Mouse (Mus musculus): ENCODE results near the gene Tceal6. TPM values are rescaled to one million over a fixed set of nuclear protein-coding genes. Genes with fewer than 3 reads are reported as not detected.
A peak's percentile ranks its signal among the peaks of the same experiment; 100 is the strongest.
"Not testable (repeated sequence)": the region's sequence is repeated elsewhere in the genome, so short reads cannot be mapped to it uniquely, and the experiment has no call there.

Gene Tceal6
- 0.14 and 0.17 TPM in 2 replicates for polyA plus RNA-seq (2015; fragmentation: Nextera tagmentation; extraction: Ambion mirVana)

- ATAC-seq (replicated peaks; ENCODE audit: low FRiP score, low read depth) (no peak), DNase-seq (ENCODE audit: low spot score) (no peak)
- no peaks in the 10 kb centered on the region for H3K4me1 ChIP-seq (replicated peaks; ENCODE audit: insufficient read depth, low read length)
- no peaks in the 10 kb centered on the region for H3K27me3 ChIP-seq (ENCODE audit: insufficient read depth, low read length)
- H3K4me3 ChIP-seq (replicated peaks; ENCODE audit: low read depth, low read length) = peak within 1 kb of the TSS; percentile 14
- peak within 1 kb of the TSS; percentile 37 for H3K4me2 ChIP-seq (ENCODE audit: low read length)
- H3K9ac ChIP-seq (ENCODE audit: low read depth, low read length) = no peak within 1 kb of the TSS
- no peaks in the 10 kb centered on the region for H3K9me3 ChIP-seq (replicated peaks; ENCODE audit: low read length)
- no peak within 1 kb of the TSS for H3K27ac ChIP-seq
- H3K36me3 ChIP-seq (ENCODE audit: insufficient read depth, low read length) = no peaks in the 10 kb centered on the region
- no peak for TF ChIP-seq CTCF (IDR thresholded peaks at IDR 0.05; ENCODE audit: low read depth)
- WGBS = 47% methylated on average over 13 of the region's 13 CpGs
Observed at GRCm38 (mm10) chrX:135210436-135211221, at the start of gene Tceal6. Gene Tceal6 (minus strand): TSS chrX:135210687.

GRCm38 (mm10) chrX:135209773-135210435, 583 bp downstream of the Tceal6 start:
- H3K9me3 ChIP-seq (replicated peaks; ENCODE audit: low read length); H3K27ac ChIP-seq; H3K27me3 ChIP-seq (ENCODE audit: insufficient read depth, low read length); H3K9ac ChIP-seq (ENCODE audit: low read depth, low read length); DNase-seq (ENCODE audit: low spot score); ATAC-seq (replicated peaks; ENCODE audit: low FRiP score, low read depth); H3K4me1 ChIP-seq (replicated peaks; ENCODE audit: insufficient read depth, low read length); H3K36me3 ChIP-seq (ENCODE audit: insufficient read depth, low read length): not testable (repeated sequence)
- H3K4me3 ChIP-seq (replicated peaks; ENCODE audit: low read depth, low read length) = peak overlapping the region; percentile 14
- peak overlapping the region; percentile 37 for H3K4me2 ChIP-seq (ENCODE audit: low read length)
- WGBS = 33% methylated on average over 21 of the region's 21 CpGs

GRCm38 (mm10) chrX:135189924-135190323, 20.6 kb downstream of the Tceal6 start:
- not testable (repeated sequence) for H3K36me3 ChIP-seq (ENCODE audit: insufficient read depth, low read length); H3K9ac ChIP-seq (ENCODE audit: low read depth, low read length); H3K9me3 ChIP-seq (replicated peaks; ENCODE audit: low read length); DNase-seq (ENCODE audit: low spot score); H3K27ac ChIP-seq; ATAC-seq (replicated peaks; ENCODE audit: low FRiP score, low read depth); H3K4me1 ChIP-seq (replicated peaks; ENCODE audit: insufficient read depth, low read length); H3K27me3 ChIP-seq (ENCODE audit: insufficient read depth, low read length); H3K4me2 ChIP-seq (ENCODE audit: low read length); H3K4me3 ChIP-seq (replicated peaks; ENCODE audit: low read depth, low read length)
- WGBS = no CpG with 5 or more reads among the region's 6 CpGs

- not testable (repeated sequence) for H3K4me2 ChIP-seq (ENCODE audit: low read length); H3K27me3 ChIP-seq (ENCODE audit: insufficient read depth, low read length); H3K36me3 ChIP-seq (ENCODE audit: insufficient read depth, low read length); H3K9me3 ChIP-seq (replicated peaks; ENCODE audit: low read length); DNase-seq (ENCODE audit: low spot score); H3K27ac ChIP-seq; H3K4me1 ChIP-seq (replicated peaks; ENCODE audit: insufficient read depth, low read length); H3K4me3 ChIP-seq (replicated peaks; ENCODE audit: low read depth, low read length); H3K9ac ChIP-seq (ENCODE audit: low read depth, low read length); ATAC-seq (replicated peaks; ENCODE audit: low FRiP score, low read depth)
- no CpG with 5 or more reads among the region's 3 CpGs for WGBS
Observed at GRCm38 (mm10) chrX:135188661-135189060, 21.8 kb downstream of the Tceal6 start.

- DNase-seq (ENCODE audit: low spot score); H3K4me1 ChIP-seq (replicated peaks; ENCODE audit: insufficient read depth, low read length); H3K4me2 ChIP-seq (ENCODE audit: low read length); H3K27me3 ChIP-seq (ENCODE audit: insufficient read depth, low read length); H3K4me3 ChIP-seq (replicated peaks; ENCODE audit: low read depth, low read length); H3K36me3 ChIP-seq (ENCODE audit: insufficient read depth, low read length); H3K9ac ChIP-seq (ENCODE audit: low read depth, low read length); ATAC-seq (replicated peaks; ENCODE audit: low FRiP score, low read depth); H3K27ac ChIP-seq; H3K9me3 ChIP-seq (replicated peaks; ENCODE audit: low read length): not testable (repeated sequence)
- WGBS = 96% methylated on average over 5 of the region's 14 CpGs
Observed at GRCm38 (mm10) chrX:135177532-135177931, 33.0 kb downstream of the Tceal6 start, which contains the start of gene Gm15023. Gene Gm15023 (minus strand): TSS chrX:135177632.

Other genes with a start within 250 kb of the Tceal6 start
- gene Nxf2, start 245.9 kb downstream of the Tceal6 start, polyA plus RNA-seq (2015; fragmentation: Nextera tagmentation; extraction: Ambion mirVana) = 0.25 and 0.33 TPM in 2 replicates
- 4.6 and 5.4 TPM in 2 replicates for gene Zmat1, start 201.5 kb downstream of the Tceal6 start, polyA plus RNA-seq (2015; fragmentation: Nextera tagmentation; extraction: Ambion mirVana)
- not detected in 2 replicates for gene Gm15023, start 33.1 kb downstream of the Tceal6 start, polyA plus RNA-seq (2015; fragmentation: Nextera tagmentation; extraction: Ambion mirVana)
- not detected in 2 replicates for gene Pramel3, start 91.6 kb upstream of the Tceal6 start, polyA plus RNA-seq (2015; fragmentation: Nextera tagmentation; extraction: Ambion mirVana)
- not detected in 2 replicates for gene Gm5128, start 162.6 kb upstream of the Tceal6 start, polyA plus RNA-seq (2015; fragmentation: Nextera tagmentation; extraction: Ambion mirVana)
- not detected in 2 replicates for gene Gm7903, start 223.1 kb upstream of the Tceal6 start, polyA plus RNA-seq (2015; fragmentation: Nextera tagmentation; extraction: Ambion mirVana)